In the genomic region with DNA sequence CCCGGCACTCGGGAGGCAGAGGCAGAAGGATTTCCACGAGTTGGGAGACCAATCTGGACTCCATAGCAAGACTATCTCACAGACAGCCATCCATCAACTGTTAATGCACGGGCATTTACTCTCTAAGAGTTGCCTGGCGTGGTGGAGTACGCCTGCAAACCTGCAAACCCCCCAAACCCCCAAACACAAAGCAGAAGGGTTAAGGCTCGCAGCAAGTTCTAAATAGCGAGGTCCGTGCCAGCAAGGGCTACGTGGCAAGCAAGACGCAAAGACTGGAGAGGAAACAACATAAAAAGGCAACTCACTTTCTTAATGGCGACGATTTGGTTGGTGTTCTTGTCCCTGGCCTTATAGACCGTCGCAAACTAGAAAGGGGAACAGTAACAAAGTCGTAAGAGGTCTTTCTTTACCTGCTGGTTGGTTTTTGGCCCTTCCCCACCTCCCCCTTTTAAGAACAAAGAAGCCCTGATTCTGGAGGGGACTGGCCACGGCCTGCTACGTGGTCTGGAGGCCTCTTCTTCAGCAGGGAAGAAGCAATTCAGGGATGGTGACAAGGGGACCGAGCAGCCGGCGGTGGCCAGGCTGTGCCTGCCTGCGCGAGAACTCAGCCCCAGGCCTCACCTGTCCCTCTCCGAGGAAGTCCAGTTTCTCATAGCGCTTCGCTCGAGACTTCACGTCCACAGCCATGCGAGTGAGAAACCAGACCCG, we compare ENCODE assay signal across 8 mouse cellular contexts. TPM values are rescaled to one million over a fixed set of nuclear protein-coding genes. Genes with fewer than 3 reads are reported as not detected.
DNase-seq lines count a peak whose midpoint lies in the region; ATAC-seq and TF ChIP-seq lines count a peak whose summit lies in the region.

No protein-coding gene starts in this region.

- peaks cover 3% of the 10 kb centered on the region for H3K79me2 ChIP-seq in heart, adult 2 months (replicated peaks; ENCODE audit: control insufficient read depth, insufficient read depth, low read length)

- under 1% methylated on average over 30 of the region's 30 CpGs for WGBS in heart, adult 2 months
- under 1% methylated on average over 29 of the region's 30 CpGs for WGBS in embryonic facial prominence, embryonic 14.5 days
- under 1% methylated on average over 30 of the region's 30 CpGs for WGBS in hindbrain, embryonic 14.5 days
- WGBS in lung, embryonic 16.5 days = under 1% methylated on average over 30 of the region's 30 CpGs
- WGBS in stomach, embryonic 15.5 days = under 1% methylated on average over 30 of the region's 30 CpGs

- intact Hi-C loops in heart, adult 2 months (cut with DNase I) = loop anchor here (5.0 kb wide), 1 partner anchor 78 kb away; a partner anchor contains a TSS
- intact Hi-C loops in heart, postnatal 25 days (cut with DNase I) = loop anchor here (5.0 kb wide), 2 partner anchors 57 to 102 kb away; a partner anchor contains a TSS

- ATAC-seq in embryonic facial prominence, embryonic 14.5 days (ENCODE audit: low read depth) = no peak
- peak; percentile 88 for ATAC-seq in hindbrain, embryonic 14.5 days (ENCODE audit: low FRiP score)
- peak; percentile 3; the same call in 1 of the 2 replicates for ATAC-seq in lung, embryonic 16.5 days (ENCODE audit: low read depth)
- no peak for ATAC-seq in stomach, embryonic 15.5 days (ENCODE audit: insufficient read depth, low FRiP score, low read depth)

- in situ Hi-C loops in ES-E14 (cut with MboI; ENCODE audit: low sequenced_read_pairs in 2 of 2, unreplicated experiment in 2 of 2) = no loop called here

- no peaks in the 10 kb centered on the region for H3K9me3 ChIP-seq in ES-E14 (ENCODE audit: control insufficient read depth, insufficient read depth, low read depth, low read length)
- H3K9me3 ChIP-seq in embryonic facial prominence, embryonic 14.5 days (ENCODE audit: control insufficient read depth, low read length) = no peaks in the 10 kb centered on the region
- no peaks in the 10 kb centered on the region for H3K9me3 ChIP-seq in hindbrain, embryonic 14.5 days (ENCODE audit: control insufficient read depth, low read length)
- H3K9me3 ChIP-seq in lung, embryonic 16.5 days (ENCODE audit: control insufficient read depth, low read length) = no peaks in the 10 kb centered on the region
- H3K9me3 ChIP-seq in stomach, embryonic 15.5 days = no peaks in the 10 kb centered on the region

- H3K27me3 ChIP-seq in heart, adult 2 months (ENCODE audit: control insufficient read depth, insufficient read depth, low read length) = no peaks in the 10 kb centered on the region; the same call in 1 of the 2 replicates
- H3K27me3 ChIP-seq in embryonic facial prominence, embryonic 14.5 days (replicated peaks; ENCODE audit: control insufficient read depth, insufficient read depth, low read length) = no peaks in the 10 kb centered on the region
- no peaks in the 10 kb centered on the region for H3K27me3 ChIP-seq in hindbrain, embryonic 14.5 days (ENCODE audit: control insufficient read depth, insufficient read depth, low read length)
- H3K27me3 ChIP-seq in lung, embryonic 16.5 days (ENCODE audit: control insufficient read depth, insufficient read depth, low read depth, low read length) = no peaks in the 10 kb centered on the region
- H3K27me3 ChIP-seq in stomach, embryonic 15.5 days (replicated peaks) = no peaks in the 10 kb centered on the region

- no peak for TF ChIP-seq CTCF in heart, adult 2 months (IDR thresholded peaks at IDR 0.05)

- peaks cover 23% of the 10 kb centered on the region for H3K36me3 ChIP-seq in heart, adult 2 months (ENCODE audit: control insufficient read depth, insufficient read depth, low read length)
- peaks cover 7% of the 10 kb centered on the region for H3K36me3 ChIP-seq in ES-E14 (ENCODE audit: control insufficient read depth, insufficient read depth, low read length, poor library complexity, severe bottlenecking)
- H3K36me3 ChIP-seq in embryonic facial prominence, embryonic 14.5 days (ENCODE audit: control insufficient read depth, insufficient read depth, low read length) = peaks cover 24% of the 10 kb centered on the region
- H3K36me3 ChIP-seq in hindbrain, embryonic 14.5 days (replicated peaks; ENCODE audit: control insufficient read depth, insufficient read depth) = peaks cover 21% of the 10 kb centered on the region
- H3K36me3 ChIP-seq in lung, embryonic 16.5 days (ENCODE audit: control insufficient read depth, insufficient read depth, low read length) = peaks cover 17% of the 10 kb centered on the region
- H3K36me3 ChIP-seq in stomach, embryonic 15.5 days = peaks cover 6% of the 10 kb centered on the region

- H3K4me1 ChIP-seq in heart, adult 2 months (ENCODE audit: control insufficient read depth, insufficient read depth, low read length) = peaks cover 13% of the 10 kb centered on the region
- peaks cover 2 to 7% of the 10 kb centered on the region in 2 experiments for H3K4me1 ChIP-seq in ES-E14 (ENCODE audit: control insufficient read depth in 2 of 2, insufficient read depth in 2 of 2, low read length in 2 of 2, poor library complexity in 1 of 2)
- peaks cover 7% of the 10 kb centered on the region for H3K4me1 ChIP-seq in embryonic facial prominence, embryonic 14.5 days (ENCODE audit: control insufficient read depth, insufficient read depth, low read length)
- H3K4me1 ChIP-seq in hindbrain, embryonic 14.5 days (replicated peaks; ENCODE audit: control insufficient read depth, insufficient read depth, low read length) = peaks cover 12% of the 10 kb centered on the region
- H3K4me1 ChIP-seq in lung, embryonic 16.5 days (replicated peaks; ENCODE audit: control insufficient read depth, insufficient read depth, low read length) = peaks cover 10% of the 10 kb centered on the region
- H3K4me1 ChIP-seq in stomach, embryonic 15.5 days = peaks cover 13% of the 10 kb centered on the region

- TF ChIP-seq EP300 in heart, adult 2 months (IDR thresholded peaks at IDR 0.05; ENCODE audit: insufficient read depth, low read depth, low read length) = no peak

- peak overlapping the region; percentile 89 for H3K9ac ChIP-seq in heart, adult 2 months (ENCODE audit: low read depth, low read length)
- H3K9ac ChIP-seq in ES-E14 (ENCODE audit: insufficient read depth, low read depth, low read length, poor library complexity, severe bottlenecking) = peak overlapping the region; percentile 83
- H3K9ac ChIP-seq in embryonic facial prominence, embryonic 14.5 days (ENCODE audit: low read depth, low read length) = peak overlapping the region; percentile 94
- H3K9ac ChIP-seq in hindbrain, embryonic 14.5 days = peak overlapping the region; percentile 76
- H3K9ac ChIP-seq in lung, embryonic 16.5 days (ENCODE audit: low read length) = peak overlapping the region; percentile 93
- peak overlapping the region; percentile 70 for H3K9ac ChIP-seq in stomach, embryonic 15.5 days

- peak overlapping the region; percentile 76 for H3K4me2 ChIP-seq in embryonic facial prominence, embryonic 14.5 days (ENCODE audit: low read depth, low read length)
- peak overlapping the region; percentile 89 for H3K4me2 ChIP-seq in hindbrain, embryonic 14.5 days (replicated peaks)
- peak overlapping the region; percentile 65 for H3K4me2 ChIP-seq in lung, embryonic 16.5 days (ENCODE audit: low read depth, low read length)
- H3K4me2 ChIP-seq in stomach, embryonic 15.5 days = peak overlapping the region; percentile 62

- H3K4me3 ChIP-seq in heart, adult 2 months = peak overlapping the region; percentile 56
- peak overlapping the region; percentile 73 to 86 for H3K4me3 ChIP-seq in ES-E14 (ENCODE audit: insufficient read depth in 1 of 2, low read depth in 1 of 2, low read length in 2 of 2, poor library complexity in 1 of 2, severe bottlenecking in 1 of 2)
- H3K4me3 ChIP-seq in embryonic facial prominence, embryonic 14.5 days (ENCODE audit: low read depth, low read length) = peak overlapping the region; percentile 87
- H3K4me3 ChIP-seq in hindbrain, embryonic 14.5 days (replicated peaks; ENCODE audit: low read length) = peak overlapping the region; percentile 65
- peak overlapping the region; percentile 95 for H3K4me3 ChIP-seq in lung, embryonic 16.5 days (ENCODE audit: low read length)
- H3K4me3 ChIP-seq in stomach, embryonic 15.5 days (replicated peaks) = peak overlapping the region; percentile 85

- DNase-seq in heart, adult 2 months = peak; percentile 9 to 32
- DNase-seq in heart, postnatal 25 days (ENCODE audit: low spot score) = no peak
- peak; percentile 25 for DNase-seq in ES-E14 (ENCODE audit: low read depth, low spot score)
- no peak for DNase-seq in embryonic facial prominence, embryonic 14.5 days (ENCODE audit: low spot score)
- no peak for DNase-seq in hindbrain, embryonic 14.5 days (ENCODE audit: low spot score)
- DNase-seq in frontal cortex, postnatal 25 days (ENCODE audit: low spot score in 2 of 2) = no peak

- peak overlapping the region; percentile 89 for H3K27ac ChIP-seq in heart, adult 2 months
- H3K27ac ChIP-seq in ES-E14 (ENCODE audit: insufficient read depth, low read depth, low read length, poor library complexity, severe bottlenecking) = peak overlapping the region; percentile 33
- H3K27ac ChIP-seq in embryonic facial prominence, embryonic 14.5 days (replicated peaks; ENCODE audit: low read depth, low read length) = peak overlapping the region; percentile 95
- peak overlapping the region; percentile 86 for H3K27ac ChIP-seq in hindbrain, embryonic 14.5 days
- peak overlapping the region; percentile 97 for H3K27ac ChIP-seq in lung, embryonic 16.5 days (ENCODE audit: low read length)
- H3K27ac ChIP-seq in stomach, embryonic 15.5 days = peak overlapping the region; percentile 94

- TF ChIP-seq POLR2A in heart, adult 2 months (IDR thresholded peaks at IDR 0.05; ENCODE audit: insufficient read depth, low read depth, low read length) = no peak

RNA-seq across cellular contexts. Expression of a gene that starts 0.4 kb away (rescaled TPM):
- total RNA-seq in heart, adult 2 months (2021) = 10 to 100 TPM; 21.7 to 24.0 TPM
- polyA plus RNA-seq in heart, adult 2 months (2012; rRNA removed) = 11.2 and 18.2 TPM in 2 replicates
- total RNA-seq in heart, postnatal 25 days (2021) = 10 to 100 TPM; 20.5 to 22.8 TPM
- total RNA-seq in ES-E14 (2012; rRNA removed) = 60.0 and 83.6 TPM in 2 replicates
- polyA plus RNA-seq in embryonic facial prominence, embryonic 14.5 days (2014; fragmentation: Nextera tagmentation; extraction: Ambion mirVana) = 85.7 and 90.9 TPM in 2 replicates
- polyA plus RNA-seq in hindbrain, embryonic 14.5 days (2014; fragmentation: Nextera tagmentation; extraction: Ambion mirVana) = 37.6 and 42.3 TPM in 2 replicates
- polyA plus RNA-seq in lung, embryonic 16.5 days (2015; fragmentation: Nextera tagmentation; extraction: Ambion mirVana) = 89.2 and 90.7 TPM in 2 replicates
- 75.6 and 81.7 TPM in 2 replicates for polyA plus RNA-seq in stomach, embryonic 15.5 days (2015; fragmentation: Nextera tagmentation; extraction: Ambion mirVana)

RNA-seq across cellular contexts. Expression of a gene that starts 14.2 kb away (rescaled TPM):
- 100 to 1,000 TPM; 185 to 206 TPM for total RNA-seq in heart, adult 2 months (2021)
- polyA plus RNA-seq in heart, adult 2 months (2012; rRNA removed) = 161 and 254 TPM in 2 replicates
- total RNA-seq in heart, postnatal 25 days (2021) = 100 to 1,000 TPM; 195 to 221 TPM
- total RNA-seq in ES-E14 (2012; rRNA removed) = 45.4 and 58.9 TPM in 2 replicates
- 125 and 150 TPM in 2 replicates for polyA plus RNA-seq in embryonic facial prominence, embryonic 14.5 days (2014; fragmentation: Nextera tagmentation; extraction: Ambion mirVana)
- polyA plus RNA-seq in hindbrain, embryonic 14.5 days (2014; fragmentation: Nextera tagmentation; extraction: Ambion mirVana) = 154 and 169 TPM in 2 replicates
- polyA plus RNA-seq in lung, embryonic 16.5 days (2015; fragmentation: Nextera tagmentation; extraction: Ambion mirVana) = 152 and 163 TPM in 2 replicates
- 184 TPM in 2 replicates for polyA plus RNA-seq in stomach, embryonic 15.5 days (2015; fragmentation: Nextera tagmentation; extraction: Ambion mirVana)

RNA-seq across cellular contexts. Expression of a gene that starts 45.4 kb away (rescaled TPM):
- total RNA-seq in heart, adult 2 months (2021) = under 1 TPM in 1 of 2 experiments, not detected in 1; 0.23 TPM
- 0.08 TPM in 1 of 2 replicates, not detected in the other for polyA plus RNA-seq in heart, adult 2 months (2012; rRNA removed)
- total RNA-seq in heart, postnatal 25 days (2021) = under 1 TPM in 1 of 2 experiments, not detected in 1; 0.20 TPM
- total RNA-seq in ES-E14 (2012; rRNA removed) = 31.6 and 39.9 TPM in 2 replicates
- polyA plus RNA-seq in embryonic facial prominence, embryonic 14.5 days (2014; fragmentation: Nextera tagmentation; extraction: Ambion mirVana) = 23.3 and 30.5 TPM in 2 replicates
- 6.7 and 6.9 TPM in 2 replicates for polyA plus RNA-seq in hindbrain, embryonic 14.5 days (2014; fragmentation: Nextera tagmentation; extraction: Ambion mirVana)
- 31.1 and 35.1 TPM in 2 replicates for polyA plus RNA-seq in lung, embryonic 16.5 days (2015; fragmentation: Nextera tagmentation; extraction: Ambion mirVana)
- polyA plus RNA-seq in stomach, embryonic 15.5 days (2015; fragmentation: Nextera tagmentation; extraction: Ambion mirVana) = 28.0 and 33.9 TPM in 2 replicates

RNA-seq across cellular contexts. Expression of a gene that starts 56.1 kb away (rescaled TPM):
- under 1 TPM; 0.21 to 0.41 TPM for total RNA-seq in heart, adult 2 months (2021)
- 0.35 and 0.59 TPM in 2 replicates for polyA plus RNA-seq in heart, adult 2 months (2012; rRNA removed)
- 1 to 10 TPM in 1 of 2 experiments, under 1 TPM in 1; 0.55 to 1.4 TPM for total RNA-seq in heart, postnatal 25 days (2021)
- 410 and 549 TPM in 2 replicates for total RNA-seq in ES-E14 (2012; rRNA removed)
- polyA plus RNA-seq in embryonic facial prominence, embryonic 14.5 days (2014; fragmentation: Nextera tagmentation; extraction: Ambion mirVana) = 169 and 219 TPM in 2 replicates
- polyA plus RNA-seq in hindbrain, embryonic 14.5 days (2014; fragmentation: Nextera tagmentation; extraction: Ambion mirVana) = 40.7 and 51.4 TPM in 2 replicates
- polyA plus RNA-seq in lung, embryonic 16.5 days (2015; fragmentation: Nextera tagmentation; extraction: Ambion mirVana) = 271 and 277 TPM in 2 replicates
- 207 and 208 TPM in 2 replicates for polyA plus RNA-seq in stomach, embryonic 15.5 days (2015; fragmentation: Nextera tagmentation; extraction: Ambion mirVana)

Comparison
In these comparisons a context has a peak if more than half of its experiments do, and no peak if none do; other contexts are left out.
1. DNase-seq: peak in heart, adult 2 months (2 of 2) and ES-E14 (single experiment); none in heart, postnatal 25 days (single experiment), embryonic facial prominence, embryonic 14.5 days (single experiment), hindbrain, embryonic 14.5 days (single experiment) and frontal cortex, postnatal 25 days (0 of 2).
2. H3K27ac ChIP-seq: peak in every context shown above with its lines; median percentile 97 in lung, embryonic 16.5 days; 95 in embryonic facial prominence, embryonic 14.5 days; 94 in stomach, embryonic 15.5 days; 89 in heart, adult 2 months; 86 in hindbrain, embryonic 14.5 days; 33 in ES-E14.
3. ATAC-seq: peak in hindbrain, embryonic 14.5 days (single experiment) and lung, embryonic 16.5 days (single experiment); none in embryonic facial prominence, embryonic 14.5 days (single experiment) and stomach, embryonic 15.5 days (single experiment).
4. Peak in every context shown above with its lines, with median percentiles within 50 percentile points of each other: H3K4me3 ChIP-seq, H3K9ac ChIP-seq and H3K4me2 ChIP-seq.